Mouse (Mus musculus) Patski (cell line): ENCODE measurements around the gene Ucn. TPM values are rescaled to one million over a fixed set of nuclear protein-coding genes. Genes with fewer than 3 reads are reported as not detected.

Experiments
- ATAC-seq: fragments of 100-300 bp; one replicate; pipeline ENCODE4 v1.8.0; 2021
- CTCF ChIA-PET: fragments of 350-600 bp; sonication (Branson Sonifier 250); formaldehyde crosslinking; loops from one replicate; lab custom pipeline; 2022; ENCODE audit warnings: inconsistent platforms; lab: Charles Lee
- POLR2A ChIA-PET: fragments of 350-600 bp; sonication (Branson Sonifier 250); formaldehyde crosslinking; loops from one replicate; lab custom pipeline; 2022; ENCODE audit warnings: antibody characterized with exemption, inconsistent platforms; lab: Charles Lee
- DNase-seq: peaks from one replicate; pipeline ENCODE4 v3.0.0-alpha.2; 2011; ENCODE audit warnings: low read depth, low spot score
- H3K27me3 ChIP-seq: fragments of 371-371 bp; one replicate; pipeline ENCODE4 v1.5.1; 2021
- CTCF ChIP-seq: fragments of 100-300 bp; IDR thresholded peaks from one replicate; pipeline ENCODE4 v1.5.1; 2021
- in situ Hi-C: fragments of 300-500 bp; cut with MboI; formaldehyde crosslinking; loops from 3 replicates; pipeline ENCODE4 v1.11.1; 2018; ENCODE audit warnings: low pct_unique_long_range_greater_than_20kb, mixed read lengths
- polyA plus RNA-seq: library from polyadenylated mRNA; unstranded; gene quantifications from one replicate; pipeline ENCODE4 v1.2.3, GENCODE M21; 2021

Ucn gene
- not detected for polyA plus RNA-seq

GRCm38 (mm10) chr5:31138241-31138967 lies at the start of gene Ucn:
Gene Ucn (minus strand): TSS chr5:31138829.
- ATAC-seq: peak; percentile 31
- peaks cover 41% of the 10 kb centered on the region for H3K27me3 ChIP-seq
- ChIA-PET POLR2A (no interaction called here), CTCF (interaction anchor here (1.7 kb wide), 1 partner anchor 13 kb away, joined by 6 read pairs; no protein-coding TSS in a partner anchor)
- TF ChIP-seq CTCF: no peak
- no peak for DNase-seq
- in situ Hi-C loops: no loop called here

GRCm38 (mm10) chr5:31183678-31184077 lies 45.0 kb upstream of the Ucn start:
- DNase-seq: no peak
- ChIA-PET POLR2A (no interaction called here), CTCF (no interaction called here)
- no peaks in the 10 kb centered on the region for H3K27me3 ChIP-seq
- no peak for TF ChIP-seq CTCF
- no peak for ATAC-seq
- in situ Hi-C loops: no loop called here

GRCm38 (mm10) chr5:31181183-31181770 lies 42.6 kb upstream of the Ucn start:
- ChIA-PET CTCF (interaction anchor here (0.6 to 2.4 kb wide), 6 partner anchors 9 to 147 kb away, joined by 3 to 11 read pairs (median 4); no protein-coding TSS in a partner anchor), POLR2A (interaction anchor here (0.9 to 3.5 kb wide), 6 partner anchors 10 to 33 kb away, joined by 3 to 24 read pairs (median 10); partner anchors contain the start of genes Eif2b4, Snx17 and Zfp513)
- H3K27me3 ChIP-seq: no peaks in the 10 kb centered on the region
- DNase-seq (no peak), ATAC-seq (no peak)
- TF ChIP-seq CTCF: no peak
- in situ Hi-C loops: no loop called here

- no peaks in the 10 kb centered on the region for H3K27me3 ChIP-seq
- POLR2A ChIA-PET: interaction anchor here (1.3 to 3.5 kb wide), 6 partner anchors 11 to 35 kb away, joined by 3 to 24 read pairs (median 10); partner anchors contain the start of genes Eif2b4, Mpv17, Snx17 and Zfp513
- DNase-seq (peak; percentile 92), ATAC-seq (peak; percentile 89)
- CTCF ChIA-PET: interaction anchor here (1.0 to 2.4 kb wide), 4 partner anchors 10 to 28 kb away, joined by 3 to 11 read pairs (median 6); no protein-coding TSS in a partner anchor
- no peak for TF ChIP-seq CTCF
- in situ Hi-C loops: no loop called here
These were observed 41.4 kb upstream of the Ucn start, which contains the start of the genes Gm29609 and Gtf3c2 for GRCm38 (mm10) chr5:31179766-31180630. Gene Gm29609 (minus strand): TSS chr5:31179911. Gene Gtf3c2 (minus strand): TSS chr5:31180144.

- ChIA-PET CTCF (interaction anchor here (1.0 to 2.4 kb wide), 4 partner anchors 10 to 28 kb away, joined by 3 to 11 read pairs (median 6); no protein-coding TSS in a partner anchor), POLR2A (interaction anchor here (1.4 to 3.5 kb wide), 5 partner anchors 12 to 26 kb away, joined by 3 to 24 read pairs (median 10); partner anchors contain the start of genes Eif2b4, Mpv17, Snx17 and Zfp513)
- DNase-seq: no peak
- no peaks in the 10 kb centered on the region for H3K27me3 ChIP-seq
- TF ChIP-seq CTCF: no peak
- in situ Hi-C loops: no loop called here
- ATAC-seq: peak; percentile 66
These were observed 40.7 kb upstream of the Ucn start for GRCm38 (mm10) chr5:31179301-31179765.

- CTCF ChIA-PET: no interaction called here
- TF ChIP-seq CTCF: no peak
- in situ Hi-C loops: no loop called here
- H3K27me3 ChIP-seq: no peaks in the 10 kb centered on the region
- POLR2A ChIA-PET: interaction anchor here (0.9 kb wide), 1 partner anchor 24 kb away, joined by 3 read pairs; the partner anchor contains the start of genes Eif2b4 and Snx17
- DNase-seq (no peak), ATAC-seq (no peak)
These were observed 30.0 kb upstream of the Ucn start for GRCm38 (mm10) chr5:31168630-31169029.

- in situ Hi-C loops: no loop called here
- TF ChIP-seq CTCF: no peak
- ChIA-PET CTCF (interaction anchor here (3.2 kb wide), 1 partner anchor 11 kb away, joined by 16 read pairs; no protein-coding TSS in a partner anchor), POLR2A (no interaction called here)
- DNase-seq: no peak
- no peaks in the 10 kb centered on the region for H3K27me3 ChIP-seq
- ATAC-seq: no peak
These were observed 26.2 kb upstream of the Ucn start for GRCm38 (mm10) chr5:31164878-31165277.

GRCm38 (mm10) chr5:31162462-31162861 lies 23.8 kb upstream of the Ucn start:
- ATAC-seq (no peak), DNase-seq (no peak)
- no peaks in the 10 kb centered on the region for H3K27me3 ChIP-seq
- TF ChIP-seq CTCF: no peak
- CTCF ChIA-PET: interaction anchor here (1.4 to 3.2 kb wide), 3 partner anchors 13 to 166 kb away, joined by 3 to 16 read pairs (median 4); no protein-coding TSS in a partner anchor
- in situ Hi-C loops: no loop called here
- POLR2A ChIA-PET: interaction anchor here (1.4 kb wide), 1 partner anchor 10 kb away, joined by 5 read pairs; no protein-coding TSS in a partner anchor

GRCm38 (mm10) chr5:31154152-31154553 lies 15.5 kb upstream of the Ucn start, which contains the start of gene Mpv17:
Gene Mpv17 (minus strand): TSS chr5:31154251.
- ChIA-PET POLR2A (interaction anchor here (0.6 to 1.0 kb wide), 3 partner anchors 16 to 39 kb away, joined by 3 read pairs; partner anchors contain the start of genes Eif2b4, Gm29609, Gtf3c2 and Snx17), CTCF (interaction anchor here (1.8 kb wide), 1 partner anchor 9 kb away, joined by 5 read pairs; no protein-coding TSS in a partner anchor)
- peak; percentile 75 for ATAC-seq
- DNase-seq: peak; percentile 70
- TF ChIP-seq CTCF: no peak
- in situ Hi-C loops: no loop called here
- no peaks in the 10 kb centered on the region for H3K27me3 ChIP-seq
